Mouse (Mus musculus): ENCODE data around the gene Bicdl1.

Gene Bicdl1

DNA sequence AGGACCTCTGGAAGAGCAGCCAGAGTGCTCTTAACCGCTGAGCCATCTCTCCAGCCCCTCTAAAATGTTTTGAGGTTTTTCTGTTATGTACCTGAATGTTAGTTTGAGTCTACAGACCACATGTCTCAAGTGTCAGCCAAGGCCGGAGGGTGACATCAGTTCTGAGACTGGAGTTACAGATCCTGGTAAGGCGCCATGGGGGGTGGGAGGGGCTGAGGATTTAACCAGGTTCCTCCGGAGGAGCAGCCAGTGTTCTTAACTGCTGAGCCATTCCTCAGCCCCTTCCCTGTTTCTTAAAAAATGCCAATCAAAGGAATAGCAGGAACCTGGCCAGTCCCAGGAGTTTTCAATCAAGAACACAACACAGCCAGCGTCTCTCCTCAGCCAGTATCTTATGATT, 101.1 kb downstream of the Bicdl1 start:
- in situ Hi-C loops (cut with MboI, MseI) = no loop called here

GRCm38 (mm10) chr5:115629672-115630071, 101.7 kb downstream of the Bicdl1 start:
- in situ Hi-C loops (cut with MboI, MseI) = loop anchor here in 1 of 2 experiments (10.0 kb wide), 1 partner anchor 125 kb away; the partner anchor contains the start of gene Pxn

DNA sequence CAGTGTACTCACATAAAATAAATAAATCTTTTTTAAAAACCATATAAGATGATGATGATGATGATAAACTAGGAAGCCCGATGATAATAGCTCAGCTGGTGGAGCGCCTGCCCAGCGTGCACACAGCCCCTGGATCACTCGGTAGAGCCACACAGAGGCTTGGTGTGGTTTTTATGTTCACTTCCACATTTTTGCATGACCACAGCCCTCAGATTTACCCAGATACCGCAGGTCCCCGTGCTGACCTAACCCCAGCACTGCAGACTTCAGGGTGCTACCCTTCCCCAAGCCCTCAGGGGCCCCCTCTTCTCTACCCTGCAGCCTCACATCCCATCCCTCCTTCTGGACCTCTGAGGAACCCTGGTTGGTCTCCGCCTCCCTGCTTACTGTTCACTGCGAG, 103.3 kb downstream of the Bicdl1 start:
- in situ Hi-C loops (cut with MboI, MseI) = loop anchor here in 1 of 2 experiments (10.0 kb wide), 1 partner anchor 123 kb away; the partner anchor contains the start of gene Pxn

- in situ Hi-C loops (cut with MboI, MseI) = loop anchor here in 1 of 2 experiments (10.0 kb wide), 1 partner anchor 122 kb away; the partner anchor contains the start of gene Pxn
Measured at GRCm38 (mm10) chr5:115626237-115626886, 105.1 kb downstream of the Bicdl1 start.

DNA sequence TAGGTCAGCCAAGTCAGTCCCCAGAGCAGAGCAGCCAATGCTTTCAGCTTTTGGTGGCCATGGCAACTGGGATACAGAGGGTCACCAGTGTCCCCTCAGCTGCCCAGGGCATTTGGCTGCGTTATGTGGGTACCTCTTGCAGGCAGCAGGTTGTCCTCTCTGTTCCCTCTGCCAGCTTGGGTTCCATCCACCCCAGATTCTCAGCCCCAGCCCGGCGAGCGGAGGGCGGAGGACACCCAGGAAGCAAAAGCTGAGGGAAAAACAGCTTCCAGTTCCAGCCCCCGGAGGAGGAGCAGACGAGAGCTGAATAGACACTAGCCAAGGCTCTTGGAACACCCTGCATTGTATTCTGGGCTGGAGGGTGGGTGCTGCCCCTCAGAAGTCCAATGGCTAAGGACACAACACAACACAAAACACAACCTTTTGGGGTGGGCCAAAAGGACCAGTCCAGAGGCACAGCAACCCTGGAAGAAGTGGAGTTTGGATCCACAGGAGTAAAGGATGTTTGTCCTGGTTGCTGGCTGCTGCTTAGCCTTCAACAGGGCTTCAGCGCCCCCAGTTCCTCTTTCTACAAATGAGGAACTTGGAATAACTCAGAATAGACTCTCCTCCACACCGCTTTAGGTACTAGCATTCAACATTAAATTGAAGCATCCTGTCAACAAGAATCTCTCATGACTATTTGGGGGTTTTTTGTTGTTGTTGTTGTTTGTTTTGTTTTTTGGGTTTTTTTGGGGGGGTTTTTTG, 107.6 kb downstream of the Bicdl1 start:
- in situ Hi-C loops (cut with MboI, MseI) = loop anchor here (5.0 to 10.0 kb wide), 2 partner anchors 119 to 612 kb away; partner anchors contain the start of genes Pxn (in 1 of the 2) and Sppl3 (in 1 of the 2)

DNA sequence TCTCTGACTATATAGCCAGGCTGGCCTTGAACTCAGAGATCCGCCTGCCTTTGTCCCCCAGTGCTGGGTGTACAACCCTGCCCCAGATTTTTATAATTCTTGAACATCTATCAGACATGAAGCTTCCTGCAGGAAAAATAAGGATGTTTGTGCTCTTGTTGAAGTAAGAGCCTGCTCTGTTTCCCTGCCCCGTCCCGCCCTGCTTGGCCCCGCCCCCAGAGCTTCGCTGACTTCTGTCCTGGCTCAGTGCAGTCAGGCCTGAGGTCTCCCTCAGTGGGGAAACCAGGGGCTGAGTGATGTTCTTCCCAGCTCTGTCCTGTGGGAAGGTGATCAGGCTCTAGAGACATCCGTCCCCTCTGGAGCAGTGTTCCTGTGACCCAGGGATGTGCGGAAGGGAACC, 108.7 kb downstream of the Bicdl1 start:
- in situ Hi-C loops (cut with MboI, MseI) = loop anchor here (5.0 to 10.0 kb wide), 2 partner anchors 118 to 610 kb away; partner anchors contain the start of genes Pxn (in 1 of the 2) and Sppl3 (in 1 of the 2)

DNA sequence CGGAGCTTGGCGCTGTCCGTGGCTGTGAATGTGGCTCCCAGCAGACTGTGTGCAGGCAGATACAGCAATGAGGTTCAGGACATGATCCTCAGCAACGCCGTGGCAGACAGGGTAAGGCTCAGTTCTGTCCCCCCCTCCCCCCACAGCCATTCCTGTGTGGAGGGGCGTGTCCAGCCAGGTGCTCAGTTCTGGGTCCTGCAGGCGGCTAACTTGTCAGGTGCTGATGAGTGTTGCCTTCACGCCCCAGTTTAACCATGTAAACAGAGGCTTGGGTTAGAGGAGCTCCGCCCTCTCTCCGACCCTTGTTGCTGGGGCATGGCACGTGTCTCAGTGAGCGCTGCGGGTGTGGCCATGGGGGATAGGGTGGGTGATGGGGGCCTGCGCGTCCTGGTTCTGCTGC, 111.7 kb downstream of the Bicdl1 start:
- in situ Hi-C loops (cut with MboI, MseI) = loop anchor here (5.0 to 10.0 kb wide), 3 partner anchors 115 to 1085 kb away; partner anchors contain the start of genes Pxn (in 1 of the 2) and Sppl3 (in 1 of the 2)

GRCm38 (mm10) chr5:115614948-115615347, 116.5 kb downstream of the Bicdl1 start:
- in situ Hi-C loops (cut with MboI, MseI) = loop anchor here in 1 of 2 experiments (5.0 to 10.0 kb wide), 2 partner anchors 38 to 1080 kb away; no protein-coding TSS in a partner anchor

DNA sequence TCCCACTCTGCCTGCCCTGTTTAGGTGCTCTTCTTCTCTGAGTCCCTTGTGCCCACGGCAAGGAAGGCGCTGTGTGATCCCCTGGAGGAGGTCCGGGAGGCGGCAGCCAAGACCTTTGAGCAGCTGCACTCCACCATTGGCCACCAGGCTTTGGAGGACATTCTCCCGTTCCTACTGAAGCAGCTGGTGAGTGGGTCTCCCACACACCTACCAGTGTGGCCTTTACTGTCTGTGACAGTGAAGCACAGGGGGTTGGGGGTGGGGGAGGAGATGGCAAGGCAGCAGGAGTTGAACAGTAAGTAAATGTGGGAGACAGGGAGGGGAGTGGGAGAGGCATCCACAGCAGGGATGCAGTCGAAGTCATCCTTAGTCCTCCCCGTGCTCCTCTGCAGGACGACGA, 118.1 kb downstream of the Bicdl1 start:
- in situ Hi-C loops (cut with MboI, MseI) = loop anchor here in 1 of 2 experiments (5.0 to 10.0 kb wide), 2 partner anchors 36 to 1079 kb away; no protein-coding TSS in a partner anchor

DNA sequence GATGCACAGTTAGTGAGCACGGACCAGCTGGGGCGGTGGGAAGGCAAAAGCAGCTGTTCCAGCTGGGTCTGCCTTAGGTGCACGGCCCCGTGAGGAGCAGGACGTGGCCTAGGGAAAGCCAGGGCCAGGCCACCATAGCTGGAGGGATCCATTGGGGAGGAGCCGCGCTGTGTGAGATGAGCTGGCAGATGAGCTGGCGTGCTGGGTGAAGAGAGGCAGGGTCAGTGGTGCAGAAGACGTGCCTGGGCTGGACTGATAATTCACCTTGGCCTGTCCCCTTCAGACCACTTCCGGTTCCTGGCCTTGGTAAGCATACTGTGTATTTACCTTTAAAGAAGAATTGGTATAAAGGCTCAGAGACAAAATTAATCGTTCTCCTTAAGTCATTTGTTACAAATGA, 119.9 kb downstream of the Bicdl1 start:
- in situ Hi-C loops (cut with MboI, MseI) = loop anchor here in 1 of 2 experiments (5.0 to 10.0 kb wide), 2 partner anchors 34 to 1077 kb away; no protein-coding TSS in a partner anchor

- in situ Hi-C loops (cut with MboI, MseI) = no loop called here
Measured at GRCm38 (mm10) chr5:115603561-115603960, 127.9 kb downstream of the Bicdl1 start.

All from T-helper 17 cell (primary cell).